Mouse (Mus musculus): ENCODE results near the gene Olfr1.

Gene Olfr1

GRCm38 (mm10) chr11:73399514-73399913 is at the start of gene Olfr1:
Olfr1 (minus strand) TSS chr11:73399614.
- no peak for DNase-seq

DNA sequence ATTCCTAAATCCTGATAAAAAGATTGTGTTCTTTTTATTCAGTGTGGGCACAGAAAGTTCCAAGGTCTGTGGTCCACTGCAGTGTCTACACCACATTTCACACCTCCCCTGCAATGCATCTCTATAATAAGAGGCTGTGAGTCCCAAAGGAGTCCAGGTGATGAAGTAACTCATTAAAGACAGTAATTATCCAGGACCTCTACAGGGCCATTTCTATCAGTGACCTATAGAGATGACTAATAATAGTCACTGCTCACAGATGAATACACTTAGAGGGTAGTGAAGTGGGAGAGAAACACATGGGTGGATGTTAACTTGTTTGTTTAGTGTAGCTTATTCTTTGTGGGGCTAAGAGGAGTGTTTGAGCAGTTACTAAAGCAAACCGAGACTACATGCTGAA is 29.0 kb upstream of the Olfr1 start, which contains the start of gene Olfr378:
Olfr378 (minus strand) TSS at position 101 of the 400 bp plus-strand sequence.
- no peak for DNase-seq

GRCm38 (mm10) chr11:73395374-73395773 is 4.0 kb downstream of the Olfr1 start:
- DNase-seq = no peak

DNA sequence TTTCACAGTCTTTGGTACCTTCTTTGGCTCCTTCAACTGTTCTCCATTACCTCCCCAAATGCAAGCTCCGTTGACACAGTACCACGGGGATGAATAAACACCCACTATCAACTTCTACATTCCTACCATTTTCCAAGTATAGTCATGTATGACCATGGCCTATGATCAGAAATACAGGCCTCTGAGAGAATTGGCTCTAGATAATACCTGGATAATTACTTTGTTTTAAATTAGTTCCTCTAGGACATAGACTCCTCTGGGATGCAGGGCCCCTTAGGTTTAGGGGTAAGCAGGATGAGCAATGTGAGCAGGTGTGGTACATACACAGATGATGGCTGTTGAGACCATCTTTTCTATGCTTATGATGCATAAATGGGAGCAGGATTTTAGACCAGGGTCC is 28.5 kb downstream of the Olfr1 start, which contains the start of gene Olfr376:
Olfr376 (plus strand) TSS at position 301 of the 400 bp plus-strand sequence.
- DNase-seq = no peak

- no peak for DNase-seq
These were observed 48.9 kb downstream of the Olfr1 start, which contains the start of gene Olfr20 for GRCm38 (mm10) chr11:73350483-73350882. Olfr20 (plus strand) TSS chr11:73350783.
